Mouse (Mus musculus) testis, postnatal 14 days (tissue): Measurements from ENCODE around the gene Zfp799.

Source experiments
- DNase-seq: peaks from one replicate; pipeline ENCODE4 v3.0.0; 2021; ENCODE audit warnings: low spot score

The Zfp799 gene

DNA sequence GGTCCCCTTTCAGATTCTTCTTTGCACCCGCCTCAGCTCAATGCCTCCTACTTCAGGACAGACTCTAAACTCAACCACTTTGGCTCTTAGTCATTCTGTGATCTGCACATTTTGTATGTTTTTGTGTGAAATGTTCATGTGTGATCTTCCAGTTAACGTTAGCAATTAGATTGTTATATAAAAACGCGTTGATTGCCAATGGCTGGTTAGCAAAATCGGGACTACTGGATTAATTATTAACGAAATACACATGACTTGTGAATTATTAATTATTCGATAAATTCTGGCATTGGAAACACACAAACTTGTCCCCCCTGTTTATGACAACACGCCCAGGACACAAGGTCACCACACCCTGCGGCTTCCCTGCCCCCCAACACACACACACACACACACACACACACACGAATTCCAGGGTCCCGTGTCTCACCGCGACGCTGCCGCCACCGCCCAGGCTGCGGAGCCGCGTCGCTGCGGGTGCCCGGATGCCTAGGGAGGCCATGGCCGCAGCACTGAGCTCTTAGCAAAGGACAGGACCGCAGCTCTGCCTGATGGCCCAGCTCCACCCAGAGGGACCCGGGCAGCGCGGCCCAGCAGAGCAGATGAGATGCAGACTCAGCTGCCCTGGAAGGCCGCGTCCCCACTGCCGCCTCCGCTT, 42.5 kb downstream of the Zfp799 start:
- peak; percentile 70 for DNase-seq

DNA sequence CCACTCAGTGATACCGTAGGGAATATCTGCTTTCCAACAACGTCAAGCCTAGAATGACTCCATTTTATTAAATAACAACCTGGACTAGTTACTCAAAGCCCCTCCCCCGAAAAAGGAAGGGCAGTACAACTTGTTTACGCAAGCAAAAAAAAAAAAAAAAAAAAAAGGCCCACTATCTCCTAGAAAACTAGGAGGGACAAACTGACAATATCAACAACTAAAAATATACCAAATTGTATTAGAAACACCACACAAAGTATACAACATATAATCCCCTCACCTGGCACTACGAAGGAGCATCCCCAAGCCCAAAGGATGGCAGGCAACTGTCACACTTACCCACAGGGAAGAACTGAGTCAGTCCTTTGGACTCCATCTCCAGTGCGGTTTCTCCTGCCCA, 43.1 kb downstream of the Zfp799 start:
- no peak for DNase-seq

DNA sequence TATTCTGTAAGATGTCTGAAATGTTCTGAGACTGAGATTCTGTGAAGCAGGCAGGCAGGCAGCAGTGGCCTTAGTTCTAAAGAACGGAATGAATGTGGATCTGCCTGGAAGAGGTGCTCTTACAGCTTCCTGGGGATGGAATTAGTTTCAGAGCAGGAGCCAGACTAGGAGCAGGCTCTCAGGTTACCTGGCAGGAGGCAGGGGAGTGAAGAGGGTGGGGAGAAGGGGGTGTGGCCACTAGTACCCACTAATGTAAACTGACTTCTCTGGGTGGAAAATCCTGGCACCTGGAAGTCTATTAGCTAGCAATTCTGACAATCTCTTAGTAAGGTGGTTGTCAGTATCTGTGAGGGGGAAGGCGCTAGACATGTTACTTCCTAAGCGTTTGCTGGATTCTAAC, 44.4 kb downstream of the Zfp799 start:
- DNase-seq = no peak

DNA sequence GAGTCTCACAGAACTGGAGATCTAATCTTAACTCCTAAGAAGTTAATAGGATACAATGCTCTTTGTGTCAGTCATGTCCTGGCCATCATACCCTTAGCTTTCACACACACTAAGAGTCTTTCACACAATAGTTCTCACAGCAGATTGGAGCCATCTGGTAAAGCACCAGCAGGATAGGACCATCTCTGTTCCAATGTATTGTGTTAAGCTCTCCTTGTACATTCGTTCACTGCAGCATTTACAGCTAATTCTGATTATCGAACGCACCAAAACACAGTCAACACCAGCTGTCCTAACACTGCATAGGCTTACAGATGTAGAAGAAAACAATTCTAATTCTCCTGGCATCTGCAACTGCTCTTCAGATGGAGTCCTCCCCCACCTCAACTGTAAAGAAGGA, 52.5 kb downstream of the Zfp799 start:
- no peak for DNase-seq

DNA sequence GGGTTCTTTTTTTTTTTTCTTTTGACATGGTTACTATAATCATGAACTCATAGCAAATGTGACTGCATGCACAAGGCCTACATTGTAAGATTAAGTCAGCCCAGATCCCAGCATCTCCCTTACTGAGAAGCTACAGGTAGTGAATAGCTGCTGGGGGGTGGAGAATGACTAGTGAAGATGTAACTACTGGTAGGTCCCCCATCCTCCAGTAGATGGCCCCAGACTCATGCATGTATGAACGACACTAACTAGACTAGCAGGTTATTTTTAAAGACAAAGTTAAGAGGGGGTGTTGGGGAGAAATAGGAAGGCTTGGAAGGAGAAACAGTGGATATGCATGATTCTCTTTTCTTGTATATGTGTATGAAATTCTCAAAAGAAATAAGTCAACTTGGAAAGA, 58.8 kb downstream of the Zfp799 start:
- DNase-seq = no peak

DNA sequence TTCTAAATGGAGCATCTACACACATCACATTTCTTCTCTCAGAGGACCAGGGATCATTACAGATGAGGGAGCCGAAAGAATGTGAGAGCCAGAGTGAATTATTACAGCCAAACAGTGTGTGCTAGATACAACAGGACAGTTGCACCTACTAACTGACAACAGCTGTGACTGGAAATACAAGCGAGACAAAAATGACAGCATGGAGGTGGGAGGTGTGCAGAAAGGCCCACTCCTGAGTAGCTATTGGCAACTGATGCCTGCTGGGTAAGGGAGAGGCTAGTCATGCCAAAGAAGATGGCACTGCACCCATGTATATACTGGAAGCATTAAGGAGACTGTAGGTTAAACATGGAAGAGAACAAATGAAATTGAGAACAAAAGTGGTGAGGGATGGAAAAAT, 63.6 kb downstream of the Zfp799 start:
- DNase-seq = no peak
